Mouse (Mus musculus): ENCODE data around the gene Tspyl3. TPM values are rescaled to one million over a fixed set of nuclear protein-coding genes. Genes with fewer than 3 reads are reported as not detected.

Tspyl3 gene
- total RNA-seq, 2 experiments from 2014 or later, result 1.7 to 1.8 TPM

- no peak for DNase-seq
- intact Hi-C loops (cut with DNase I; ENCODE audit: low total_unique reads), result no loop called here
Measured at GRCm38 (mm10) chr2:153237891-153238290, 12.7 kb upstream of the Tspyl3 start.

GRCm38 (mm10) chr2:153237193-153237592, 12.0 kb upstream of the Tspyl3 start:
- intact Hi-C loops (cut with DNase I; ENCODE audit: low total_unique reads), result no loop called here
- no peak for DNase-seq

- intact Hi-C loops (cut with DNase I; ENCODE audit: low total_unique reads), result no loop called here
Measured at GRCm38 (mm10) chr2:153228523-153228922, 3.3 kb upstream of the Tspyl3 start.

GRCm38 (mm10) chr2:153227959-153228358, 2.7 kb upstream of the Tspyl3 start:
- DNase-seq, result no peak
- intact Hi-C loops (cut with DNase I; ENCODE audit: low total_unique reads), result no loop called here

More at GRCm38 (mm10) chr2:153228523-153228922, 3.3 kb upstream of the Tspyl3 start:
- DNase-seq, result no peak

GRCm38 (mm10) chr2:153225595-153225953, 333 bp upstream of the Tspyl3 start:
- DNase-seq, result no peak
- intact Hi-C loops (cut with DNase I; ENCODE audit: low total_unique reads), result no loop called here

- intact Hi-C loops (cut with DNase I; ENCODE audit: low total_unique reads), result no loop called here
- DNase-seq, result no peak
Measured at GRCm38 (mm10) chr2:153222566-153222965, 2.7 kb downstream of the Tspyl3 start.

- no peak for DNase-seq
- intact Hi-C loops (cut with DNase I; ENCODE audit: low total_unique reads), result no loop called here
Measured at GRCm38 (mm10) chr2:153222130-153222529, 3.1 kb downstream of the Tspyl3 start.

GRCm38 (mm10) chr2:153221620-153222019, 3.6 kb downstream of the Tspyl3 start:
- intact Hi-C loops (cut with DNase I; ENCODE audit: low total_unique reads), result no loop called here
- DNase-seq, result no peak

GRCm38 (mm10) chr2:153218516-153218915, 6.7 kb downstream of the Tspyl3 start:
- DNase-seq, result no peak
- intact Hi-C loops (cut with DNase I; ENCODE audit: low total_unique reads), result no loop called here

GRCm38 (mm10) chr2:153217826-153218340, 7.4 kb downstream of the Tspyl3 start:
- DNase-seq, result no peak
- intact Hi-C loops (cut with DNase I; ENCODE audit: low total_unique reads), result no loop called here

- no peak for DNase-seq
- intact Hi-C loops (cut with DNase I; ENCODE audit: low total_unique reads), result no loop called here
Measured at GRCm38 (mm10) chr2:153215421-153215820, 9.8 kb downstream of the Tspyl3 start.

- DNase-seq, result no peak
- intact Hi-C loops (cut with DNase I; ENCODE audit: low total_unique reads), result no loop called here
Measured at GRCm38 (mm10) chr2:153214771-153215259, 10.4 kb downstream of the Tspyl3 start.

GRCm38 (mm10) chr2:153213351-153213750, 11.9 kb downstream of the Tspyl3 start:
- intact Hi-C loops (cut with DNase I; ENCODE audit: low total_unique reads), result no loop called here

GRCm38 (mm10) chr2:153211451-153211850, 13.8 kb downstream of the Tspyl3 start:
- intact Hi-C loops (cut with DNase I; ENCODE audit: low total_unique reads), result no loop called here
- DNase-seq, result no peak

More at GRCm38 (mm10) chr2:153213351-153213750, 11.9 kb downstream of the Tspyl3 start:
- no peak for DNase-seq

- intact Hi-C loops (cut with DNase I; ENCODE audit: low total_unique reads), result no loop called here
- DNase-seq, result no peak
Measured at GRCm38 (mm10) chr2:153209286-153209685, 16.0 kb downstream of the Tspyl3 start.

GRCm38 (mm10) chr2:153208149-153208548, 17.1 kb downstream of the Tspyl3 start:
- no peak for DNase-seq
- intact Hi-C loops (cut with DNase I; ENCODE audit: low total_unique reads), result no loop called here

- intact Hi-C loops (cut with DNase I; ENCODE audit: low total_unique reads), result no loop called here
- DNase-seq, result no peak
Measured at GRCm38 (mm10) chr2:153202766-153203165, 22.5 kb downstream of the Tspyl3 start.

GRCm38 (mm10) chr2:153199114-153199513, 26.1 kb downstream of the Tspyl3 start:
- no peak for DNase-seq
- intact Hi-C loops (cut with DNase I; ENCODE audit: low total_unique reads), result loop anchor here (5.0 kb wide), 1 partner anchor 33 kb away; no protein-coding TSS in a partner anchor

GRCm38 (mm10) chr2:153198485-153198884, 26.8 kb downstream of the Tspyl3 start:
- intact Hi-C loops (cut with DNase I; ENCODE audit: low total_unique reads), result loop anchor here (5.0 kb wide), 1 partner anchor 34 kb away; no protein-coding TSS in a partner anchor
- DNase-seq, result no peak

- intact Hi-C loops (cut with DNase I; ENCODE audit: low total_unique reads), result no loop called here
- DNase-seq, result no peak
Measured at GRCm38 (mm10) chr2:153194255-153194654, 31.0 kb downstream of the Tspyl3 start.

GRCm38 (mm10) chr2:153191242-153191641, 34.0 kb downstream of the Tspyl3 start:
- no peak for DNase-seq
- intact Hi-C loops (cut with DNase I; ENCODE audit: low total_unique reads), result no loop called here

- intact Hi-C loops (cut with DNase I; ENCODE audit: low total_unique reads), result no loop called here
- no peak for DNase-seq
Measured at GRCm38 (mm10) chr2:153187848-153188247, 37.4 kb downstream of the Tspyl3 start.
